Mouse (Mus musculus): Measurements from ENCODE around the gene Col23a1. TPM values are rescaled to one million over a fixed set of nuclear protein-coding genes. Genes with fewer than 3 reads are reported as not detected.

Col23a1 gene
- polyA plus RNA-seq, 1 experiment from 2014 or later, result 4.0 TPM

DNA sequence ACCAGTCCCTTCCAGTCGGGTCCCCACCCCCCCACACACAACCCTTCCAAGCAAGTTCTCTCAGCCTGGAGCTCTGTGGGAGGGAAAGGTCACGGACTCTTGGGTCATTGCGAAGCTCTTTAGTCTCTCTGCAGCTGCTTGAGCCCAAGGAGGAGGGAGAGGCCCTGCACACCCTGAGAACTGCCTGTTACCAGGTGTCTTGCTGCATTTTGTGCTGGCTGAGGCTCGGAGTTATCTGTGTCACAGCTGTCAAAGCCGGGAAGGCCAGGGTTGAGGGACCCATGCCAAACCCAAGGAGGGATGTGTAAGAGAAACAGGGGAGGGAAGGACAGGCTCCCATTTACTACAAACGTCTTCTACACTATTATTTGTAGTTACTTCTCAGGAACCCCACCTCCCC, 218.3 kb downstream of the Col23a1 start:
- no peak overlapping the region for H3K9ac ChIP-seq (ENCODE audit: low read length)
- no peaks in the 10 kb centered on the region for H3K36me3 ChIP-seq (ENCODE audit: control insufficient read depth, insufficient read depth)
- H3K4me2 ChIP-seq (ENCODE audit: low read depth, low read length), result no peak overlapping the region
- no peak overlapping the region for H3K4me3 ChIP-seq (ENCODE audit: low read length)
- H3K27ac ChIP-seq (ENCODE audit: low read length), result no peak overlapping the region
- H3K4me1 ChIP-seq (ENCODE audit: control insufficient read depth, insufficient read depth, low read length), result no peaks in the 10 kb centered on the region
- no peaks in the 10 kb centered on the region for H3K27me3 ChIP-seq (ENCODE audit: control insufficient read depth, insufficient read depth, low read length)
- ATAC-seq (replicated peaks; ENCODE audit: extremely low read depth, insufficient read depth, low FRiP score), result no peak
- H3K9me3 ChIP-seq (replicated peaks; ENCODE audit: control insufficient read depth, low read length), result no peaks in the 10 kb centered on the region
- WGBS, result 44% methylated on average over 6 of the region's 6 CpGs

DNA sequence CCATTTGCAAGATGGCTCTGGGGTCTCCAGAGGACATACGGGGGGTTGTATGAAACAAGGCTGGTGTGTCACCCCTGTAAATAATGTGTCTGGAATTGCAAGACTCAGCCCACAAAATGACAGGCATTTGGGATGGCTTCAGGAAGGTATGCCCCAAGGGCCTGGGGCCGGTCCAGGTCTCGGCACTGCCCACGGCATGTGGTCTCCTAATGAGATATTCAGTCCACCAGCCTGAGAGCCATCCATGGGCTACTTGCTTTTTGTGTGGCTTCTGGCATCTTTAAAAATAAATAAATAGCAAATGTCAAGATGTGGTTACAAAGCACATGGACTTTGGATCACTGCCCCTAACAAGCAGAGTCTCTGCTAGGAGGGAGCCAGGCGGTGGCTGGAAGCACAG, 219.5 kb downstream of the Col23a1 start:
- no peak for ATAC-seq (replicated peaks; ENCODE audit: extremely low read depth, insufficient read depth, low FRiP score)
- H3K9ac ChIP-seq (ENCODE audit: low read length), result no peak overlapping the region
- H3K4me1 ChIP-seq (ENCODE audit: control insufficient read depth, insufficient read depth, low read length), result no peaks in the 10 kb centered on the region
- H3K27me3 ChIP-seq (ENCODE audit: control insufficient read depth, insufficient read depth, low read length), result no peaks in the 10 kb centered on the region
- H3K36me3 ChIP-seq (ENCODE audit: control insufficient read depth, insufficient read depth), result no peaks in the 10 kb centered on the region
- H3K9me3 ChIP-seq (replicated peaks; ENCODE audit: control insufficient read depth, low read length), result no peaks in the 10 kb centered on the region
- WGBS, result 89% methylated on average over 5 of the region's 5 CpGs
- no peak overlapping the region for H3K4me3 ChIP-seq (ENCODE audit: low read length)
- H3K4me2 ChIP-seq (ENCODE audit: low read depth, low read length), result no peak overlapping the region
- no peak overlapping the region for H3K27ac ChIP-seq (ENCODE audit: low read length)

DNA sequence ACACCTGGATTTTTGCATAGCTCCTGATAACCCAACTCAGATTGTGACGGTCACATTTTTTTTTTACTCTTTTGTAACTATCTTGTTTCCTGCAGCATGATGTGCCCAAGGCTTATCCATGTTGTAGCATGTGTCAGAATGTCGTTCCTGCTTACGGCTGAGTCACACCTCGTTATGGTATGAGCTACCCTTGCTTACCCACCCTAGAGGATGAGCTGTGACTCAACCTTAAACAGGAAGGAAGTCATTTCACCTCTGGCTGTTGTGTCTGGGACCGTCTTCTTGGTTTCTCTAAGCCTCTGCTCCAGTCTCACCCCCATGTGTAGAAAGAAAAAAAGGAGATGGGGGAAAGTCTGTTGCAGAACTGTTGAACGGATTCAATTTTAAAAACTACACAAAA, 223.3 kb downstream of the Col23a1 start:
- 69% methylated on average over 6 of the region's 6 CpGs for WGBS
- H3K4me2 ChIP-seq (ENCODE audit: low read depth, low read length), result no peak overlapping the region
- no peaks in the 10 kb centered on the region for H3K27me3 ChIP-seq (ENCODE audit: control insufficient read depth, insufficient read depth, low read length)
- no peak overlapping the region for H3K27ac ChIP-seq (ENCODE audit: low read length)
- no peak overlapping the region for H3K4me3 ChIP-seq (ENCODE audit: low read length)
- H3K4me1 ChIP-seq (ENCODE audit: control insufficient read depth, insufficient read depth, low read length), result no peaks in the 10 kb centered on the region
- no peak for ATAC-seq (replicated peaks; ENCODE audit: extremely low read depth, insufficient read depth, low FRiP score)
- no peak overlapping the region for H3K9ac ChIP-seq (ENCODE audit: low read length)
- no peaks in the 10 kb centered on the region for H3K36me3 ChIP-seq (ENCODE audit: control insufficient read depth, insufficient read depth)
- peaks cover 1% of the 10 kb centered on the region for H3K9me3 ChIP-seq (replicated peaks; ENCODE audit: control insufficient read depth, low read length)

GRCm38 (mm10) chr11:51515346-51515745, 225.6 kb downstream of the Col23a1 start:
- Histone ChIP-seq H3K9ac (ENCODE audit: low read length) (no peak overlapping the region), H3K4me1 (ENCODE audit: control insufficient read depth, insufficient read depth, low read length) (no peaks in the 10 kb centered on the region), H3K9me3 (replicated peaks; ENCODE audit: control insufficient read depth, low read length) (peaks cover 5% of the 10 kb centered on the region), H3K36me3 (ENCODE audit: control insufficient read depth, insufficient read depth) (no peaks in the 10 kb centered on the region), H3K4me2 (ENCODE audit: low read depth, low read length) (no peak overlapping the region), H3K27ac (ENCODE audit: low read length) (no peak overlapping the region), H3K4me3 (ENCODE audit: low read length) (no peak overlapping the region), H3K27me3 (ENCODE audit: control insufficient read depth, insufficient read depth, low read length) (no peaks in the 10 kb centered on the region)
- 85% methylated on average over 11 of the region's 11 CpGs for WGBS
- ATAC-seq (replicated peaks; ENCODE audit: extremely low read depth, insufficient read depth, low FRiP score), result no peak

- H3K27ac ChIP-seq (ENCODE audit: low read length), result no peak overlapping the region
- no peak overlapping the region for H3K4me3 ChIP-seq (ENCODE audit: low read length)
- 97% methylated on average over 3 of the region's 3 CpGs for WGBS
- H3K4me1 ChIP-seq (ENCODE audit: control insufficient read depth, insufficient read depth, low read length), result no peaks in the 10 kb centered on the region
- peaks cover 5% of the 10 kb centered on the region for H3K9me3 ChIP-seq (replicated peaks; ENCODE audit: control insufficient read depth, low read length)
- no peaks in the 10 kb centered on the region for H3K36me3 ChIP-seq (ENCODE audit: control insufficient read depth, insufficient read depth)
- H3K27me3 ChIP-seq (ENCODE audit: control insufficient read depth, insufficient read depth, low read length), result no peaks in the 10 kb centered on the region
- no peak overlapping the region for H3K9ac ChIP-seq (ENCODE audit: low read length)
- no peak overlapping the region for H3K4me2 ChIP-seq (ENCODE audit: low read depth, low read length)
- ATAC-seq (replicated peaks; ENCODE audit: extremely low read depth, insufficient read depth, low FRiP score), result no peak
Measured at GRCm38 (mm10) chr11:51518100-51518499, 228.4 kb downstream of the Col23a1 start.

DNA sequence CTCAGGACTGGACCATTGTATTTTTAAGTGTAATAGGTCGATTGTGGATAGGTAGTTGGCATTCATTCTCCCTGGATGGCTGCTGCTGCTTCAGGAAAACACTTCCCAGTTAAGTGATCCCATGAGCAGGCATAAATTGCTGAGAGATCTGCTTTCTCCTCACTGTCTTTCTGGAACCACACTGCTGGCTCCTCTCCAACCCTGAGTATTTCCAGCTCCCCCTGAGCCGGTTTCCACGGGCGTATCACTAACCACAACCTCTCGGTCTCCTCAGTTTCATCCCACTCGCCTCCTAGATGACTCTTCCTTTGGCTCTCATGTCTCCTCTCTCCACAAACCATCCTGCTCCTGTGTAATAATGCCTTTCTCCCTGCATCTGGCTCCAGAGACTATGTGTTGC, 228.9 kb downstream of the Col23a1 start:
- Histone ChIP-seq H3K36me3 (ENCODE audit: control insufficient read depth, insufficient read depth) (no peaks in the 10 kb centered on the region), H3K9me3 (replicated peaks; ENCODE audit: control insufficient read depth, low read length) (peaks cover 5% of the 10 kb centered on the region), H3K4me1 (ENCODE audit: control insufficient read depth, insufficient read depth, low read length) (no peaks in the 10 kb centered on the region), H3K27ac (ENCODE audit: low read length) (no peak overlapping the region), H3K4me3 (ENCODE audit: low read length) (no peak overlapping the region), H3K4me2 (ENCODE audit: low read depth, low read length) (no peak overlapping the region), H3K9ac (ENCODE audit: low read length) (no peak overlapping the region), H3K27me3 (ENCODE audit: control insufficient read depth, insufficient read depth, low read length) (no peaks in the 10 kb centered on the region)
- WGBS, result 71% methylated on average over 6 of the region's 6 CpGs
- no peak for ATAC-seq (replicated peaks; ENCODE audit: extremely low read depth, insufficient read depth, low FRiP score)

DNA sequence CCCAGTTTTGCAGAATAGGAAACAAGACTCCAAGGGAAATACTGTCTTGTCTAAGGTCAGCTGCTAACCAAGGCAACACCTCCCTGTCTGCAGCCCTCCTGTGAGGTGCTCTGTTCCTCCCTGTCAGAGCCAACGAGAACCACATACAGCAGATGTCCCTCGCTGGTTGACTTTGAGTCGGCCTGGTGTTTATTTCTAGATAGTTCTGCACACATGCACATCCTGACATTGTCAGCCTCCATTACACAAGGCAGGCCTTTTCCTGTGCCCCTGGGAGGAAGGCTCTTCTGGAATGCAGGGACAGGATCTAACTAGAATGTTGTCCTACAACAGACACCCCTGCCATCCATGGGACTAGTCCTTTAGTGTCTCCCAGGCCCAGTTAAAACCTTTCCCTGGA, 231.7 kb downstream of the Col23a1 start:
- H3K36me3 ChIP-seq (ENCODE audit: control insufficient read depth, insufficient read depth), result no peaks in the 10 kb centered on the region
- H3K9ac ChIP-seq (ENCODE audit: low read length), result no peak overlapping the region
- 33% methylated on average over 3 of the region's 3 CpGs for WGBS
- H3K4me1 ChIP-seq (ENCODE audit: control insufficient read depth, insufficient read depth, low read length), result peaks cover 5% of the 10 kb centered on the region
- H3K9me3 ChIP-seq (replicated peaks; ENCODE audit: control insufficient read depth, low read length), result peaks cover 5% of the 10 kb centered on the region
- ATAC-seq (replicated peaks; ENCODE audit: extremely low read depth, insufficient read depth, low FRiP score), result peak; percentile 62
- no peak overlapping the region for H3K4me2 ChIP-seq (ENCODE audit: low read depth, low read length)
- 0 out of 2 replicates have a peak overlapping the region, but pooled peaks have one; percentile 28 for H3K27ac ChIP-seq (ENCODE audit: low read length)
- H3K27me3 ChIP-seq (ENCODE audit: control insufficient read depth, insufficient read depth, low read length), result no peaks in the 10 kb centered on the region
- H3K4me3 ChIP-seq (ENCODE audit: low read length), result no peak overlapping the region

DNA sequence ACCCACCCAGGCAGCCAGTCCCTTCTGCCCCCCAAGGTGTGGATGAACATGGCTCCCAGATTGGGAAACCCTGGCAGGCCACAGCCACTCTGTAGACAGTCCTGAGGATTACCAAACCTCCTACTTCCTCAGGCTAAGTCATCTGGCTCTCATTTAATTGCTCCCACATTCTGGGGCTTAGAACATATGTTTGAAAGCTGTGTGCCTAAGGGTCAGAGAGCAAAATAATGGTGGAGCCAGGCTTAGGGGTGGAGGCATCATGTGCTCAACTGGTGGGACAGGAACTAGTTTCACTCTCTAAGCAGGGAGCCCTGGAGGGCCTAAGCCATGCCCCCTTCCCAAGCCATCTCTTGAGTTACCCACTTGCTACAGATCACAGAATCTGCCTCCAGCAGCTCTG, 233.5 kb downstream of the Col23a1 start:
- Histone ChIP-seq H3K4me3 (ENCODE audit: low read length) (no peak overlapping the region), H3K27ac (ENCODE audit: low read length) (no peak overlapping the region)

GRCm38 (mm10) chr11:51523625-51524024, 233.9 kb downstream of the Col23a1 start:
- no peak overlapping the region for H3K9ac ChIP-seq (ENCODE audit: low read length)
- no peak overlapping the region for H3K4me3 ChIP-seq (ENCODE audit: low read length)
- H3K4me2 ChIP-seq (ENCODE audit: low read depth, low read length), result no peak overlapping the region
- ATAC-seq (replicated peaks; ENCODE audit: extremely low read depth, insufficient read depth, low FRiP score), result no peak
- H3K4me1 ChIP-seq (ENCODE audit: control insufficient read depth, insufficient read depth, low read length), result peaks cover 14% of the 10 kb centered on the region
- WGBS, result 72% methylated on average over 9 of the region's 9 CpGs
- no peak overlapping the region for H3K27ac ChIP-seq (ENCODE audit: low read length)
- no peaks in the 10 kb centered on the region for H3K9me3 ChIP-seq (replicated peaks; ENCODE audit: control insufficient read depth, low read length)
- H3K27me3 ChIP-seq (ENCODE audit: control insufficient read depth, insufficient read depth, low read length), result peaks cover 1% of the 10 kb centered on the region; the same call in 1 of the 2 replicates
- H3K36me3 ChIP-seq (ENCODE audit: control insufficient read depth, insufficient read depth), result no peaks in the 10 kb centered on the region

More for the DNA sequence above, 233.5 kb downstream of the Col23a1 start:
- H3K9me3 ChIP-seq (replicated peaks; ENCODE audit: control insufficient read depth, low read length), result peaks cover 2% of the 10 kb centered on the region
- H3K36me3 ChIP-seq (ENCODE audit: control insufficient read depth, insufficient read depth), result no peaks in the 10 kb centered on the region
- H3K4me2 ChIP-seq (ENCODE audit: low read depth, low read length), result no peak overlapping the region
- ATAC-seq (replicated peaks; ENCODE audit: extremely low read depth, insufficient read depth, low FRiP score), result no peak
- H3K4me1 ChIP-seq (ENCODE audit: control insufficient read depth, insufficient read depth, low read length), result peaks cover 14% of the 10 kb centered on the region
- H3K27me3 ChIP-seq (ENCODE audit: control insufficient read depth, insufficient read depth, low read length), result no peaks in the 10 kb centered on the region; the same call in 1 of the 2 replicates
- H3K9ac ChIP-seq (ENCODE audit: low read length), result no peak overlapping the region
